Mouse (Mus musculus): Measurements from ENCODE around the gene Pnpla7.

Gene Pnpla7

GRCm38 (mm10) chr2:25069537-25069936 is 93.7 kb downstream of the Pnpla7 start:
- DNase-seq (ENCODE audit: low read depth, low spot score): no peak

GRCm38 (mm10) chr2:25072398-25072797 is 96.6 kb downstream of the Pnpla7 start:
- peak; percentile 13 for DNase-seq (ENCODE audit: low read depth, low spot score)

- DNase-seq (ENCODE audit: low read depth, low spot score): no peak
Measured at GRCm38 (mm10) chr2:25075506-25075905, 99.7 kb downstream of the Pnpla7 start.

- no peak for DNase-seq (ENCODE audit: low read depth, low spot score)
Measured at GRCm38 (mm10) chr2:25078967-25079366, 103.1 kb downstream of the Pnpla7 start.

GRCm38 (mm10) chr2:25080076-25080475 is 104.2 kb downstream of the Pnpla7 start, which contains the start of gene Entpd8:
TSS of gene Entpd8 (plus strand) at chr2:25080304.
- no peak for DNase-seq (ENCODE audit: low read depth, low spot score)

- DNase-seq (ENCODE audit: low read depth, low spot score): no peak
Measured at GRCm38 (mm10) chr2:25083697-25084096, 107.9 kb downstream of the Pnpla7 start.

- DNase-seq (ENCODE audit: low read depth, low spot score): no peak
Measured at GRCm38 (mm10) chr2:25085571-25085970, 109.7 kb downstream of the Pnpla7 start.

- DNase-seq (ENCODE audit: low read depth, low spot score): no peak
Measured at GRCm38 (mm10) chr2:25087842-25088241, 112.0 kb downstream of the Pnpla7 start.

GRCm38 (mm10) chr2:25088636-25089035 is 112.8 kb downstream of the Pnpla7 start:
- no peak for DNase-seq (ENCODE audit: low read depth, low spot score)

GRCm38 (mm10) chr2:25094785-25095108 is 118.9 kb downstream of the Pnpla7 start:
- DNase-seq (ENCODE audit: low read depth, low spot score): peak; percentile 15

GRCm38 (mm10) chr2:25095109-25095850 is 119.4 kb downstream of the Pnpla7 start, which contains the start of gene Noxa1:
TSS of gene Noxa1 (minus strand) at chr2:25095149.
- DNase-seq (ENCODE audit: low read depth, low spot score): peak; percentile 89

- no peak for DNase-seq (ENCODE audit: low read depth, low spot score)
Measured at GRCm38 (mm10) chr2:25098005-25098615, 122.3 kb downstream of the Pnpla7 start.

- DNase-seq (ENCODE audit: low read depth, low spot score): no peak
Measured at GRCm38 (mm10) chr2:25098956-25099355, 123.1 kb downstream of the Pnpla7 start.

GRCm38 (mm10) chr2:25099703-25100102 is 123.9 kb downstream of the Pnpla7 start:
- DNase-seq (ENCODE audit: low read depth, low spot score): no peak
